Mouse (Mus musculus) c-Kit-positive CD71-positive TER-119-negative erythroid progenitor cells, embryonic 14.5 days (primary cell): ENCODE measurements around the gene Gng12.
A peak's percentile ranks its signal among the peaks of the same experiment; 100 is the strongest.

Source experiments
- DNase-seq: peaks from one replicate; pipeline ENCODE4 v3.0.0-alpha.2; 2013; ENCODE audit warnings: low read depth

Gng12 gene

GRCm38 (mm10) chr6:67056108-67056888, 160.1 kb downstream of the Gng12 start:
- no peak for DNase-seq

GRCm38 (mm10) chr6:67056889-67057564, 160.8 kb downstream of the Gng12 start:
- DNase-seq: no peak

- DNase-seq: no peak
These were observed 161.4 kb downstream of the Gng12 start for GRCm38 (mm10) chr6:67057574-67057973.

GRCm38 (mm10) chr6:67057991-67058696, 161.9 kb downstream of the Gng12 start:
- DNase-seq: peak; percentile 84

- no peak for DNase-seq
These were observed 163.9 kb downstream of the Gng12 start for GRCm38 (mm10) chr6:67060057-67060456.

- no peak for DNase-seq
These were observed 173.1 kb downstream of the Gng12 start for GRCm38 (mm10) chr6:67069219-67069762.

- no peak for DNase-seq
These were observed 173.7 kb downstream of the Gng12 start for GRCm38 (mm10) chr6:67069800-67070315.
